Mouse (Mus musculus) splenic B cell, adult 2 months (primary cell): ENCODE measurements around the gene Adsl.
"Not testable (repeated sequence)": the region's sequence is repeated elsewhere in the genome, so short reads cannot be mapped to it uniquely, and the experiment has no call there.

Experiments used
- DNase-seq: peaks from one replicate; pipeline ENCODE4 v3.0.0-alpha.2; 2011; ENCODE audit warnings: low read depth, low spot score
- H3K27me3 ChIP-seq: 2 replicates; pipeline ENCODE4 v1.6.1; 2012; ENCODE audit warnings: mild to moderate bottlenecking, low read length, moderate library complexity, mixed read lengths; ENCODE audit not compliant: control insufficient read depth, poor library complexity, insufficient read depth, severe bottlenecking
- H3K36me3 ChIP-seq: 2 replicates; pipeline ENCODE4 v1.6.1; 2012; ENCODE audit warnings: mild to moderate bottlenecking, low read length, moderate library complexity, mixed read lengths; ENCODE audit not compliant: control insufficient read depth, poor library complexity, insufficient read depth, severe bottlenecking

Gene Adsl

DNA sequence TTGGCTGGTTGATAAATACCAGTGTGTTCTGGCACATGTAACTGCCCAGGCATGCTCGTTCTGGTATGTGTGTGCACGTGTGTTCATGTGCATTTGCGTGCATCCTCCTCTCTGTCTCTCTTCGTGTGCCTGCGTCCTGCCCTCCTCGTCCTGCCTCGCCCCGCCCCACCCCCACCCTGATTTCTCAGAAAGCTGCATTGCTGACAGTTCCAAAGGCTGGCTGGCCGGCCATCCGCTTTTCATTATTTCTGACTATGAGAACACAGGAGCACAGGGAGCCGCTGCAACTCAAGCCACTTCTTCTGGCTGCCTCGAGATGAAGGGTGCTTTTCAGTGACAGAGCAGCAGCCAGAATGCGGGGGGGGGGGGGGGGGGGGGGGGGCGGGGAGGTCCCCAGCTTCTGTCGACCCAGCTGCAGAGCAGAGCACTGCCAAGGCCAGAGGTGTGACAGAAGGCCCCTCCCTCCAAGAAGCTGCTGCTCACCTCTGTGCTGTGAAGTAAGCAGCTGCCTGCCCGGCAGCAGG lies 18.2 kb upstream of the Adsl start:
- Histone ChIP-seq H3K36me3 (peaks cover 15% of the 10 kb centered on the region), H3K27me3 (no peaks in the 10 kb centered on the region)
- DNase-seq, result no peak

DNA sequence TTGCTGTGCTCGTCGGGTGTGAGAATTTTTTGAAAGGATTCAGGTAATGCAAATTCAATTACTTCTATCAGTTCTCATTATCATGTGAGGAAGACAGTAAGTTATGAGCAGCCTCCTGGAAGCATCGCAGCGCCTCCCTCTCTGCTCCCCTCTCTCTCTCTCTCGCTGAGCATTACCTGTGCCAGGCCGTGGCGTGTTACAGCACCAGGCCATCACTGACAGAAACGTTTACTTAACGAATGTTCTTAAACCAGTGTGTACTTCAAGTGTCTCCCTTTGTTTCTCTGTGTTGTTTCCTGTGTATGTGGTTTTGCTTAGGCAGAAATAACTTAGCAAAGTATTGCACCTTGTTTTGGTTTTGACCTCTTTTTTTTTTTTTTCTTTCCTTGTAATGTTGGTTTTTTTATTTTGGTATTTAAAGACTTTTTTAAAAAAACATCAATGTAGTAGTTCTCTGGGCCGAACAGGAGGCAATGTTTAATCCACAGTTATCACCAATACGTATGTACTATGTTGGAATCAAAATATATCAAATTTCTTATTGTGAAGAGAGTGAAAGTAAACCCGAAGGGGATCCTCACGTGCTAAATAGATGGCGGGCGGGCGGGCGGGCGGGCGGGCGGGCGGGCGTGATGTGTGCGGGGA lies 17.5 kb upstream of the Adsl start:
- not testable (repeated sequence) for DNase-seq, H3K27me3 ChIP-seq
- peaks cover 15% of the 10 kb centered on the region for H3K36me3 ChIP-seq

DNA sequence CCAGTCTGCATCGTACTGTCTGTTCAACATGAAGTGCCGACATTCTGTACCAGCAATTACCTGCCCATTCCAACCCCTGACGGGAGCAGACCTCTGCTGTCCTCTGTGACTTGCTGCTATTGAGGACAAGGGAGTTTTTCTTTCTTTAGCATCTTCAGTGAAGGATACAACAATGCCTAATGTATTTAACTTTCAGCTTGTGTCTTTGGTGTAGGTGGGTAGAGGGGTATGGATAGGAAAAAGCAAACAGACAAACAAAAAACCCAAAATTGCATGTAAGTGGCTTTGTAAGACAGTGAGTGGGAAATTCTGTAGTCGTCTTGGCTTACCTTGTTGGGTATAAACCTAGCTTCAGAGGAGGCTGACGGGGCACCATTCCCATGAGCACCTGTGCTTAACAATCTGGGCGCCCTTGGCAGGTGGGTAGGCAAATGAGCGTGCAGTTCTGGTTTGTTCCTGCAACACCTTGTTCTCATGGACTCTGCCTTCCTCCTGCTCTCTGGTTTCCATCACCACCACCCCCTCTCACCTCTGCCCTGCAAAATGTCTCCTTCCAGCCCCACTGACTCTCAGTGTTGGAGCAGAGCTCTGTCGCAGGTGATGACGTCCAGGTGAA lies 16.8 kb upstream of the Adsl start:
- no peaks in the 10 kb centered on the region for H3K27me3 ChIP-seq
- DNase-seq, result no peak
- peaks cover 15% of the 10 kb centered on the region for H3K36me3 ChIP-seq

DNA sequence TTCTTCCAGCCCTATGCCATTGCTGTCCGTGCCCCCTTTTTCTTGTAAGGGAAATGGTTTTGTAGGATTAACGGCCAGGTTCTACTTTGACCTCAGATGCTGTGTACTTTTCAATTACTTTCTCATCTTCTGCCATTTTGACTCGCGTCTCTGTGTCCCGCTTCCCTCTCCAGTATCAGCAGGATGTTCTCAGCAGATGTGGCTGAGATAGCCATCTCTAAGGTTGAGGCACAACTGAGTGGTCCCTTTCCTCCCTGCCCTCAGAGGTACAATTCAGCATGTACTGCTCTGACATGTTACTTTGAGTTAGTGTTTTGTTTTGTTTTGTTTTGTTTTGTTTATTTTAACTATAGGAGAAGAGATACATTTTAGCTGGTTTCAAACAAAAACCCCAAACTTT lies 13.4 kb upstream of the Adsl start:
- Histone ChIP-seq H3K27me3 (no peaks in the 10 kb centered on the region), H3K36me3 (peaks cover 2% of the 10 kb centered on the region)
- DNase-seq, result no peak

DNA sequence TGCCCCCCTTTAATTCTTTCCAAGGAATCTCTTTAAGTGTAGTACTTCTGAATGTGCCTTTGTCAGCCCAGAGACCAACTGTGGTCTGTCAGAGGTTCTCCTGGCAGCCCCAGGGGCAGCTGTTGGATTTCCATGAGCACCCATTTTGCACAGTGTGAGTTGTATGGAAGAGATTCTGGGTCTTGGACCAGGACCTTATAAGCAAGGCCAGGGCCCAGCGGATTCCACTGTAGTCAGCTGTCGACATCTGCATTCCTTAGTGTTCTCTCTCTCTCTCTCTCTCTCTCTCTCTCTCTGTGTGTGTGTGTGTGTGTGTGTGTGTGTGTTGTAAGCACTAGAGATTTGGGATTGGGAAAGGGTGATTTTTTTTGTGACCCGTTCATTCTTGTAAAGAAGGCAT lies 11.6 kb upstream of the Adsl start:
- no peak for DNase-seq
- Histone ChIP-seq H3K36me3 (peaks cover 2% of the 10 kb centered on the region), H3K27me3 (no peaks in the 10 kb centered on the region)

DNA sequence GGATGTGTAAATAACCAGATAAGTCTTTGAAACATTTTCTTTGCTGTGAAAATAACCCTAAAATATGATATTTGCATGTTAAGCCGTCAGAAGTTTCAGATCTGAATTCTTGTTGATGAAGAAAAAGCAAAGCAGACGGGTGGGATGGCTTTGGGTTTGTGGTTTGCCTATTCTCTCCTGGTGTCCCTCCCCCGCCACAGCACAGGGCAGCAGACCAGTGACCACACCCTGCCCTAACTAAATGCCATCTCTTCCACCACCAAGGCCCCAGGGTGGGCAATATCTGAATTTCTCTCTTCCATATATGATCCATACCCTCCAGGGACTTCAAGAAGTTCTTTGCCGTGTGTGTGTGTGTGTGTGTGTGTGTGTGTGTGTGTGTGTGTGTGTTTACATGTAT lies 9.7 kb upstream of the Adsl start:
- Histone ChIP-seq H3K27me3 (no peaks in the 10 kb centered on the region), H3K36me3 (no peaks in the 10 kb centered on the region; the same call in 1 of the 2 replicates)
- no peak for DNase-seq

DNA sequence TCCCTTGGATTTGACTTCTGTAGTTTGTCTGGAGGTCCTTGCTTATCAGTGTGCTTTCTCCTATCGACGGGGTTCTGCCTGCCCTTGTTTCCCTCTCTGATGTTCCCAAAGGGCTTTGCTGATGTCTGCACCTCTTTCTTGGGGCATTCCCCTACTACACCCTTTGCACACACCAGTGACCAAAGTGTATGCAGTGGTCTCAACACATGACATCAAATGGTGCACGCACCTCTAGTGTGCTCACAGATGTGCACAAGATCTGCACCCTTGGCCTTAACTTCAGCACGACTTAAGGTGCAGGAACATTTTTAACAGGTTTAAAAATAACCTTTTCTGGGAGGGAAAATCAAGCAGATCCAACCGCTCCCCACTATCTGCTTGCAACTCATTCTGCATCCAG lies 8.9 kb upstream of the Adsl start:
- Histone ChIP-seq H3K27me3 (no peaks in the 10 kb centered on the region), H3K36me3 (no peaks in the 10 kb centered on the region; the same call in 1 of the 2 replicates)
- peak; percentile 12 for DNase-seq

DNA sequence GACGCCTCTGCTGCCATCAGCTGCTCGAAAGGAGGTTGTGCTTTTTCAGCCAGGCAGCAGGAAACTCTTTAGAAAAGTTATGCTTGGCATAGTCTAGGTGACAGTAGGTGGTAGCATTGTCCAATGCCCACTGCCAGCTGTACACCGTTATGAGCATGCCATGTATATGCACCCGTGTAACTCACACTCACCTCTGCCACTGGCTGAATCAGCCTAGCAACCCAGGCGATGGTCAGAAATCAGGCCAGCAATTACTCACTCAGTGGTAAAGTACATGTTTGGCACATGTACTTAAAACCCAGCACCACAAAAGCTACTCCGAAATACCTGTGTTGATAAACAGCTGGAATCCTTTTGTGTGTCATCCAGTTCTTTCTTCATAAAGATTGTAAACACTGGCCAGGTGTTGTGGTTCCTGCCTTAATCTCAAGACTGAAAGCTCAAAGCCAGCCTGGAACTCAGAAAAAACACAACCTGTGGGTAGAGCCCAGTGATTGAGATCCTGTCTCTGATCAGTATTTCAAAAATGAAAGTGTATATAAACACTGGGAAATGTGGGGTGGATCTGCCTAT lies 6.7 kb upstream of the Adsl start:
- no peak for DNase-seq
- Histone ChIP-seq H3K27me3 (no peaks in the 10 kb centered on the region), H3K36me3 (no peaks in the 10 kb centered on the region; the same call in 1 of the 2 replicates)

DNA sequence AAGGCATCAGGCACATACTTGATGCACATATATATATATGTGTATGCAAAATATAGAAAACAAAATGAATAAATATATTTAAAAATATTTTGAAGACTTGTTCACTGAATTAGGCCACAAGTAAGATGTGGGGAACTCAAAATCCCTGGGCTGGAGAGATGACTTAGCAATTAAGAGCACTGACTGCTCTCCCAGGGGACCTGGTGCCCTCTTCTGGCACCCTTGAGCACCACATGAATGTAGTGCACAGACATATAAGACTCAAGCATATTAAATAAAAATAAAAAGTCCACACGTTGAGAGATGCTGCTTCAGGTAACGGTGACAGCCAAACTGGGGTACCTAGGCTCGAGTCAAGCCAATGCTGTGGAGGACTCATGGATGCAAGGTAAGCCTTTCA lies 2.4 kb upstream of the Adsl start:
- Histone ChIP-seq H3K27me3 (no peaks in the 10 kb centered on the region), H3K36me3 (no peaks in the 10 kb centered on the region; the same call in 1 of the 2 replicates)
- DNase-seq, result peak; percentile 73

DNA sequence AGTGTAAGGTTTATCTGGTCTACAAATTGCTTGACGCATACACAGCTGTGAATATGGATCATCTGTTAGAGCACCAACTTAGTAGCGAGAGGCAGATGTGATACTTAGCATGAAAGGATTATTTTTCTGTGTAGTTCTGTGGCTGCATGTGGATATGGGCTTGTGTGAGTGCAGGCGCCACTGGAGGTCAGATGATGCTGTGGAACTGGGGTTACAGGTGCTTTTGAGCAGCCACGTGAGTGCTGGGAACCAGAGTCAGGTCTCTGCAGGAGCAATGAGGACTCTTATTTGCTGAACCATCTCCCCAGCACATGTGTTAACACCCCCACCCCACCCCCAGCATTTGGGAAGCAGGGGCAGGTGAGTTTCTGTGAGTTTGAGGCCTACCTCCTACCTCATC lies 1.1 kb downstream of the Adsl start:
- H3K36me3 ChIP-seq, result peaks cover 3% of the 10 kb centered on the region; the same call in 1 of the 2 replicates
- peak; percentile 31 for DNase-seq
- H3K27me3 ChIP-seq, result no peaks in the 10 kb centered on the region

DNA sequence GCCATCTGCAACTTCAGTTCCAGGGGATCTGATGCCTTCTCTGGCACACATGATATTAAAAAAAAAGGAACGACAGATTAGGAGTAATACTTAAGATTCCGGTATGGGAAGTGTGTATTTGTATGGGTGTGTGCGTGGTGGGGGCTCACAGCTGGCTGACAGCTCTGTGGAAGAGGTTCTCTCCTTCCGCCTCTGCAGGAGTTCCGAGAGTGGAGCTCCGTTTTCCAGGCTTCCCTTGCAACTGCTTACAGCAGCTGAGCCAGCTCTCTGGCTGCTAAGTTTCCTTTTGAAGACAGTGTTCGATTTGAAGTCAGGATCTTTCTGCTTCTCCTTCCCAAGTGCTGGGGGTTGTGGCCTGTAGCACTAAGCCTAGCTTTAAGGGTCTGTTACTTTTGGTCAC lies 1.8 kb downstream of the Adsl start:
- Histone ChIP-seq H3K27me3 (no peaks in the 10 kb centered on the region), H3K36me3 (peaks cover 3% of the 10 kb centered on the region; the same call in 1 of the 2 replicates)
- DNase-seq, result no peak

DNA sequence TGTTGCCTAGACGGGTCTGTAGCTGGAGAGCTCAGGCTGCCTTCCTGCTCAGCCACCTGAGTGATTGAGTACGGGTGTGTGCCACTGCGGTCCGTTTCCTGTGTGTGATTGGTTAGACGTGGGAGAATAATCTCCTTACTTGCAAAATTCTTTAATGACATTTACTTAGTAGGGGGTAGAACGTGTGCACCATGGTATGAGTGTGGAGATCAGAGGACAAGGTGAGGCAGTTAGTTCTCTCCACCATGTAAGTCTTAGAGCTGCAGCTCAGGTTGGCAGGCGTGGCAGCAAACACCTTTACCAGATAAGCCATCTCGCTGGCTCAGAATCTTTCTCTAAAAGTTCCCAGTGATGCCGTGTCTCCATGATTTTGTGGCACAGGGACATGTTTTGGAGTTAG lies 5.7 kb downstream of the Adsl start:
- Histone ChIP-seq H3K27me3 (no peaks in the 10 kb centered on the region), H3K36me3 (peaks cover 9% of the 10 kb centered on the region)
- DNase-seq, result no peak

DNA sequence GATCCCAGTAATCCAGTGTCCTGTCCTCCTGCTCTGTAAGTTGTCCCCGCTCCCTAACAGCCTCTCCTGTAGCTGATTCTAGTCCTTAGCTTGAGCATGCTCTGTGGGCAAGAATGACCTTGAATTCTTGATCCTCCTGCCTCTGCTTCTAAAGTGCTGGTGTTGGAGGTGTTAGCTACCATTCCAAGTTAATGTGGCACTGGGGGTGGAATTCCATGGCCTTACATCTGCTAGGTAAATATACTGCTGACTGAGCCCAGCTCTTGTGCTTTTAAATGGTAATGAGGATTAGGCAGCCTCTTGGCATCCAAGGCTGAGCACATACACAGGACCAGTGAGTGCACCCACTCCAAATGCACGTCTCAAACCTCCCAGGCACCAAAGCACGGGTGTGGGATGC lies 6.6 kb downstream of the Adsl start:
- DNase-seq, result no peak
- H3K36me3 ChIP-seq, result peaks cover 9% of the 10 kb centered on the region
- H3K27me3 ChIP-seq, result no peaks in the 10 kb centered on the region

DNA sequence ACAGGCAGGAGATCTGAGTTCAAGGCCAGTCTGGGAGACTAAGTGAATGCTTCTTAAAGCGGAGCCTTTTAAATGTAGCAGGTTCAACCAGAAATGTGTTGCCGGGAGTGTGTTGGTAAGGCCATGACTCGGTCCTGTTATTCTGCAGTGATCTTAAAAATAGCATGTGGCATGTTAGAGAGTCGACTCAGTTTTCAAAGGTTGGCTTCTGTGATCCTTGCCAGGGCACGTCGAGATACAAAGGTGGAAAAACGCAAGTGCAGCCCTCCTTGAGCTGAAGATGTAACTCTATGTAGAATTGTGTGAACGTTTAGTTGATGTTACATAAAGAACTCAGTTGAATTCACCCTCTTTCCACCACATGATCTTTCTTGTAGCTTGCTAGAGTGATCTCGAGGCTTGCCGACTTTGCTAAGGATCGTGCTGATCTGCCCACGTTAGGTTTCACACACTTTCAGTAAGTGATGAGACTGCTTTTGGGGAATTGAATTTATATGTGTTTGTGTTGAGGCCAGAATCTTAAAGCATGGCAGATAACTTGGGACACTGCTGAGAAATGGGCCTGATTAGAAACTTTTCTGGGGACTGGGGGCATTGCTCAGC lies 7.6 kb downstream of the Adsl start:
- Histone ChIP-seq H3K36me3 (peaks cover 10% of the 10 kb centered on the region), H3K27me3 (no peaks in the 10 kb centered on the region)
- DNase-seq, result no peak

DNA sequence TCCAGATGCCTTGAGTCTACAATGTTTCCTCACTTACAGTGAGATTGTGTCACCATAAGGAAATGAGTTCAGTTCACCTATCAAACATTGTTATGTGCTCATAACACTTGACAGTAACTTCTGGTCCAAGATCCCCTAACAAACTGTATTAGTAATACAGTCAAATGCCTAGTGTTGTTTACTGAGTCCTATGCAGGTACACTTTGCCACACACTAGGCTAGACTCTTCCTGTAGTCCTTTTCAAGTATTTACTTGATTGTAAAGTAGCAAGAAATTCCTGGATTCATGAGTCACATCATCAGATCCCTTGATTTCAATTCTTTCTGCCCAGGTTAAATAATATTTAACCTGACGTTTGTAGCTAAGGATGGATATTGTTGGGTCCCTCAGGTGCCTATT lies 21.1 kb downstream of the Adsl start:
- no peak for DNase-seq
- Histone ChIP-seq H3K27me3 (no peaks in the 10 kb centered on the region), H3K36me3 (peaks cover 8% of the 10 kb centered on the region)
